Mouse (Mus musculus) ES-Bruce4 (cell line): ENCODE measurements at regions not wholly inside any gene's neighbourhood (a gene's known extent, or its start where the extent isn't known, plus 50 kb on each side); places are given as distances from the start of the nearest gene placed in this dataset.

Experiments
- H3K27ac ChIP-seq: 2 replicates; pipeline ENCODE4 v1.5.1; 2012; ENCODE audit warnings: low read length, inconsistent platforms; ENCODE audit not compliant: insufficient read depth
- H3K27me3 ChIP-seq: 2 replicates; pipeline ENCODE4 v1.6.1; 2012; ENCODE audit warnings: mild to moderate bottlenecking, low read length, inconsistent platforms; ENCODE audit not compliant: control insufficient read depth, poor library complexity, insufficient read depth, severe bottlenecking
- H3K36me3 ChIP-seq: 2 replicates; pipeline ENCODE4 v1.6.1; 2012; ENCODE audit warnings: inconsistent platforms, mild to moderate bottlenecking, low read length, moderate library complexity; ENCODE audit not compliant: control insufficient read depth, poor library complexity, insufficient read depth, severe bottlenecking
- H3K4me1 ChIP-seq: one replicate; pipeline ENCODE4 v1.8.1; 2011; ENCODE audit warnings: low read length; ENCODE audit not compliant: control insufficient read depth, insufficient read depth
- H3K4me3 ChIP-seq: 2 replicates; pipeline ENCODE4 v1.5.1; 2011; ENCODE audit warnings: low read depth, mild to moderate bottlenecking, low read length
- H3K9ac ChIP-seq: 2 replicates; pipeline ENCODE4 v1.6.1; 2012; ENCODE audit warnings: low read depth, mild to moderate bottlenecking, inconsistent platforms; ENCODE audit not compliant: poor library complexity, severe bottlenecking
- H3K9me3 ChIP-seq: replicated peaks from 2 replicates; pipeline ENCODE4 v1.6.1; 2012; ENCODE audit warnings: mild to moderate bottlenecking, low read length, inconsistent platforms; ENCODE audit not compliant: control insufficient read depth, poor library complexity, insufficient read depth, severe bottlenecking
- CTCF ChIP-seq: IDR thresholded peaks from one replicate; pipeline ENCODE4 v1.8.1; 2011; ENCODE audit warnings: low read depth, low read length
- EP300 ChIP-seq: IDR thresholded peaks from 2 replicates; pipeline ENCODE4 v1.6.1; 2011; ENCODE audit warnings: low read depth, low read length; ENCODE audit not compliant: insufficient read depth
- POLR2A ChIP-seq: IDR thresholded peaks from one replicate; pipeline ENCODE4 v1.8.1; 2011; ENCODE audit warnings: low read length; ENCODE audit not compliant: insufficient read depth

GRCm38 (mm10) chr17:83983837-83984388 is 136.2 kb upstream of the Haao start:
- TF ChIP-seq EP300: no peak
- TF ChIP-seq CTCF: no peak
- no peak for TF ChIP-seq POLR2A
- H3K4me1 ChIP-seq: peaks cover 3% of the 10 kb centered on the region
- no peak overlapping the region for H3K4me3 ChIP-seq
- no peak overlapping the region for H3K27ac ChIP-seq
- H3K36me3 ChIP-seq: no peaks in the 10 kb centered on the region
- no peaks in the 10 kb centered on the region for H3K9me3 ChIP-seq
- H3K27me3 ChIP-seq: no peaks in the 10 kb centered on the region
- no peak overlapping the region for H3K9ac ChIP-seq

DNA sequence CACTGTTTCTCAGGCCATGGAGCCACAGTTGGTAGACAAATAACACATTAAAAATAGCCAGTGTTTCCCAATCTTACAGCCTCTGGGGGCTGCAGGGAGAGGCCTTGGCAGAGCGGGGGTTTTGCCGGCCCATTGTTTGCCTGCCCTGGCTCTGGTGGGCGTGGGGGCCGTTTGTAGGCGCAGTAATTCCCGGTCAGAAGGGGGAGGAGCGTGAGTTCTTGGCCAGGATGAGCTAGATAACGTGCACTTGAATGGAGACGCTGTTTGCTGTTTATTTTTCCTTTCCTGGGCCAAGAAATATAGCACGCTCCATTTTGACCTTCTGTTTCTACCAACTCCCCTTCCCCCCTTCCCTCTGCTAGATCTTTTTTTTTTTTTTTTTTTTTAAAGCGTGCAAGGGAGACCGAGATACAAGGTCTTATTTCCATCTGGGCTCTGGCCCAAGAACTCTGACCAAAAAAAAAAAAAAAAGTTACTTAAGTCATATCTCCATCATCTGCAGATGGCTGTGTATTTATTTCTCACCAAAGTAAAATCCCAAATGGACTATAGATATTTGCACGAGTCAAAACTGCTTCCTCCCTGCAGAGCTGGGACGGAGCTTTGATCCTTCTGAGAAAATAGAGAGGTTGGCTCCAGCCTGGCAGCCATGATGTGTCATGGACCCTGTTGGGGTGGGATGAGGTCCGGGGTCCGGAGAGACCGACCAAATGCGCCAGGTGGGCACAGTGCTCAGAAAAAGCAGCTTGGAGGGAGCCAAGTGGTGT is 135.5 kb upstream of the Haao start:
- peaks cover 3% of the 10 kb centered on the region for H3K4me1 ChIP-seq
- no peak overlapping the region for H3K4me3 ChIP-seq
- no peaks in the 10 kb centered on the region for H3K9me3 ChIP-seq
- H3K36me3 ChIP-seq: no peaks in the 10 kb centered on the region
- H3K9ac ChIP-seq: no peak overlapping the region
- TF ChIP-seq CTCF: no peak
- no peak for TF ChIP-seq POLR2A
- no peak for TF ChIP-seq EP300
- H3K27me3 ChIP-seq: no peaks in the 10 kb centered on the region
- no peak overlapping the region for H3K27ac ChIP-seq

DNA sequence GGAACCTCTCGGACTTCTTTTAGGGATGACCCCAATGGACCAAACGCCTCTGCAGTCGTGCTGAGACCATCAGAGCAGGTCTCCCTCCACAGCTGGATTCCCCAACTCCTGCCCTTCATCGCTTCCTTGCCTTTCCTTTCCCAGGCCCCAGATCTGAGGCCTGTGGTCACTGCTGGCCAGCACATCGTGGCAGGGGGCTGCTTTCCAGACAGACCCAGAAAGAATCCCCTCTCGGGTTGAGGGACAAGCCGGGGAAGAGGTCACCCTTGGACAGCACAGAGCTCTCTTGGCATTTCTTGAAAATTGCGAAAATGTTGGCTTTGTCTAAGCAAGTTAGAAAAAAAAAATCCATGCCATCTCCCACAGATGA is 134.9 kb upstream of the Haao start:
- Histone ChIP-seq H3K4me3 (no peak overlapping the region), H3K9ac (no peak overlapping the region), H3K9me3 (no peaks in the 10 kb centered on the region), H3K27me3 (no peaks in the 10 kb centered on the region), H3K36me3 (no peaks in the 10 kb centered on the region), H3K27ac (no peak overlapping the region), H3K4me1 (peaks cover 3% of the 10 kb centered on the region)
- TF ChIP-seq POLR2A: no peak
- no peak for TF ChIP-seq EP300
- TF ChIP-seq CTCF: no peak

GRCm38 (mm10) chr17:83978858-83979470 is 131.2 kb upstream of the Haao start:
- no peaks in the 10 kb centered on the region for H3K27me3 ChIP-seq
- no peaks in the 10 kb centered on the region for H3K36me3 ChIP-seq
- H3K4me1 ChIP-seq: no peaks in the 10 kb centered on the region
- TF ChIP-seq CTCF (no peak), POLR2A (no peak), EP300 (no peak)
- H3K9ac ChIP-seq: no peak overlapping the region
- H3K9me3 ChIP-seq: no peaks in the 10 kb centered on the region
- no peak overlapping the region for H3K27ac ChIP-seq
- no peak overlapping the region for H3K4me3 ChIP-seq

DNA sequence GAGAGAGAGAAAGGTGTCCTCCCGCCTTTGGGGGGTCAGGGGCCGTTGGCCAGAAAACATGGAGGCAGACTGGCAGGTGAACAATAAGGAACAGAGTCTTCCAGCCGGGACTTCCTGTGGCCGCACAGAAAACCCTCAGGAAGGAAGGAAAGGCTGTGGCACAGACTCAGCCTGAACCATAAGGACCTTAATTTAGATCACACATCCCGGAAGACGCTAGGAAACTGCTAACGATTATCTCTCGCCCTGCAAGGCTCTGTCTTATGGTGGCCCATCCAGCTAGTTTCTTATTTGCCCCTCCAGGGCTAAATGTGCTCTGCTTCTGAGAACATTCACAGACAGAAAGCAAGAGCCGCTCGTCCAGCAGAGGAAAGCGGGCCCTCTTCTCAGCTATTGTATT is 130.0 kb upstream of the Haao start:
- TF ChIP-seq POLR2A (no peak), EP300 (no peak), CTCF (no peak)
- Histone ChIP-seq H3K27ac (no peak overlapping the region), H3K4me1 (no peaks in the 10 kb centered on the region)

DNA sequence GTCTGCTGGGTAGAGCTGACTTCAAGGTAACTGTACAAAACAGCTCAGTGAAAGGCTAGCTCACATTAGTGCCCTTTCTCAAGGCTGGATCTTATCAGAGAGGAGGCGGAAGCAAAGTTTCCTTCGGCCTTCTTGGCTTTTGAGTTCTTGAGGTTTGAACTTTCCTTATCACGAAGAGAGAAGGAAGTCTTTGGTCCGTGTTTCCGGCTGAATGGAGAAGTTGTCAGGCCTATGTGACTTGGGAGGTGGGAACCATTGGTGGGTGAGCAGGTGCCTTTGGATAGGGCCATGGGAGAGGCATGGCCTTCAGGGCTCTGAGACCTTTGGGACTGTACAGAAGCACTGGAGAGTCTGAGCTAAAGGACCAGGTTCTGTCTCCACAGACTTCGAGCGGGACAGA is 128.1 kb upstream of the Haao start:
- no peaks in the 10 kb centered on the region for H3K27me3 ChIP-seq
- TF ChIP-seq CTCF: no peak
- TF ChIP-seq EP300: no peak
- TF ChIP-seq POLR2A: no peak
- no peak overlapping the region for H3K4me3 ChIP-seq
- H3K4me1 ChIP-seq: no peaks in the 10 kb centered on the region
- no peak overlapping the region for H3K9ac ChIP-seq
- no peaks in the 10 kb centered on the region for H3K9me3 ChIP-seq
- H3K36me3 ChIP-seq: no peaks in the 10 kb centered on the region
- no peak overlapping the region for H3K27ac ChIP-seq

More for the DNA sequence above, 130.0 kb upstream of the Haao start:
- Histone ChIP-seq H3K36me3 (no peaks in the 10 kb centered on the region), H3K9me3 (no peaks in the 10 kb centered on the region), H3K9ac (no peak overlapping the region), H3K4me3 (no peak overlapping the region), H3K27me3 (no peaks in the 10 kb centered on the region)
